Mouse (Mus musculus) midbrain, embryonic 13.5 days (tissue): ENCODE data around the gene Lmo1. TPM values are rescaled to one million over a fixed set of nuclear protein-coding genes. Genes with fewer than 3 reads are reported as not detected.
A peak's percentile ranks its signal among the peaks of the same experiment; 100 is the strongest.
"Not testable (repeated sequence)": the region's sequence is repeated elsewhere in the genome, so short reads cannot be mapped to it uniquely, and the experiment has no call there.

Source experiments
- ATAC-seq: fragments of 200-750 bp; cut with Nextera tagmentation; 2 replicates; pipeline ENCODE4 v1.8.0; 2017; ENCODE audit warnings: mild to moderate bottlenecking, moderate TSS enrichment, moderate library complexity
- H3K27ac ChIP-seq: fragments of 300-500 bp; sonication (generic); 2 replicates; pipeline ENCODE4 v1.5.1; 2015; ENCODE audit warnings: inconsistent platforms, mild to moderate bottlenecking, moderate library complexity
- H3K27me3 ChIP-seq: fragments of 300-500 bp; sonication (generic); 2 replicates; pipeline ENCODE4 v1.6.1; 2015; ENCODE audit warnings: mild to moderate bottlenecking, inconsistent platforms
- H3K36me3 ChIP-seq: fragments of 300-500 bp; sonication (generic); 2 replicates; pipeline ENCODE4 v1.6.1; 2015; ENCODE audit warnings: mild to moderate bottlenecking, inconsistent platforms
- H3K4me1 ChIP-seq: fragments of 300-500 bp; sonication (generic); replicated peaks from 2 replicates; pipeline ENCODE4 v1.6.1; 2015; ENCODE audit warnings: inconsistent platforms
- H3K4me2 ChIP-seq: fragments of 300-500 bp; sonication (generic); replicated peaks from 2 replicates; pipeline ENCODE4 v1.6.1; 2015; ENCODE audit warnings: moderate library complexity, mild to moderate bottlenecking, inconsistent platforms
- H3K4me3 ChIP-seq: fragments of 300-500 bp; sonication (generic); replicated peaks from 2 replicates; pipeline ENCODE4 v1.5.1; 2015; ENCODE audit warnings: mild to moderate bottlenecking, inconsistent platforms
- H3K9ac ChIP-seq: fragments of 300-500 bp; sonication (generic); replicated peaks from 2 replicates; pipeline ENCODE4 v1.6.1; 2015; ENCODE audit warnings: mild to moderate bottlenecking, inconsistent platforms
- H3K9me3 ChIP-seq: fragments of 300-500 bp; sonication (generic); 2 replicates; pipeline ENCODE4 v1.6.1; 2016; ENCODE audit warnings: mild to moderate bottlenecking, inconsistent platforms
- WGBS: fragments of 180-500 bp; shearing (Covaris S2); methylation state at CpG from one replicate; pipeline ENCODE4 v1.1.7; 2015; 5-methylcytosine and 5-hydroxymethylcytosine counted together
- polyA plus RNA-seq: library from polyadenylated mRNA; unstranded; fragments of >200 nt; fragmentation: Nextera tagmentation; extraction: Ambion mirVana; gene quantifications from 2 replicates; pipeline ENCODE4 v1.2.1, GENCODE M21; 2015

The Lmo1 gene
- polyA plus RNA-seq, 1 experiment from 2014 or later = 121 TPM

GRCm38 (mm10) chr7:109139405-109139804 is 35.6 kb downstream of the Lmo1 start:
- Histone ChIP-seq H3K27me3 (no peaks in the 10 kb centered on the region), H3K4me3 (no peak overlapping the region), H3K9ac (no peak overlapping the region), H3K4me1 (peaks cover 40% of the 10 kb centered on the region), H3K36me3 (peaks cover 36% of the 10 kb centered on the region), H3K27ac (no peak overlapping the region), H3K4me2 (no peak overlapping the region), H3K9me3 (no peaks in the 10 kb centered on the region)
- 14% methylated on average over 3 of the region's 3 CpGs for WGBS
- peak; percentile 70 for ATAC-seq

- peaks cover 21% of the 10 kb centered on the region for H3K4me1 ChIP-seq
- H3K27me3 ChIP-seq = no peaks in the 10 kb centered on the region
- H3K27ac ChIP-seq = no peak overlapping the region
- WGBS = 91% methylated on average over 8 of the region's 8 CpGs
- H3K4me2 ChIP-seq = no peak overlapping the region
- ATAC-seq = no peak
- H3K9ac ChIP-seq = no peak overlapping the region
- peaks cover 43% of the 10 kb centered on the region for H3K36me3 ChIP-seq
- H3K4me3 ChIP-seq = no peak overlapping the region
- no peaks in the 10 kb centered on the region for H3K9me3 ChIP-seq
Measured at GRCm38 (mm10) chr7:109137441-109137840, 37.6 kb downstream of the Lmo1 start.

- no peak for ATAC-seq
Measured at GRCm38 (mm10) chr7:109131565-109131964, 43.4 kb downstream of the Lmo1 start.

GRCm38 (mm10) chr7:109129946-109130686 is 44.9 kb downstream of the Lmo1 start:
- Histone ChIP-seq H3K36me3 (0 out of 2 replicates have a peak, but pooled peaks cover 7% of the 10 kb centered on the region), H3K4me2 (no peak overlapping the region), H3K27ac (no peak overlapping the region), H3K9me3 (no peaks in the 10 kb centered on the region), H3K27me3 (no peaks in the 10 kb centered on the region), H3K4me1 (0 out of 2 replicates have a peak, but pooled peaks cover 4% of the 10 kb centered on the region), H3K9ac (no peak overlapping the region), H3K4me3 (no peak overlapping the region)
- WGBS = 74% methylated on average over 5 of the region's 5 CpGs
- ATAC-seq = peak; percentile 48; the same call in 1 of the 2 replicates

More at GRCm38 (mm10) chr7:109131565-109131964, 43.4 kb downstream of the Lmo1 start:
- Histone ChIP-seq H3K9ac (no peak overlapping the region), H3K4me3 (no peak overlapping the region), H3K4me2 (no peak overlapping the region), H3K9me3 (no peaks in the 10 kb centered on the region), H3K36me3 (peaks cover 14% of the 10 kb centered on the region), H3K27ac (no peak overlapping the region), H3K4me1 (0 out of 2 replicates have a peak, but pooled peaks cover 4% of the 10 kb centered on the region), H3K27me3 (no peaks in the 10 kb centered on the region)
- 75% methylated on average over 2 of the region's 2 CpGs for WGBS

GRCm38 (mm10) chr7:109129442-109129841 is 45.6 kb downstream of the Lmo1 start:
- Histone ChIP-seq H3K4me1 (0 out of 2 replicates have a peak, but pooled peaks cover 4% of the 10 kb centered on the region), H3K27ac (no peak overlapping the region), H3K27me3 (no peaks in the 10 kb centered on the region), H3K4me3 (no peak overlapping the region), H3K4me2 (no peak overlapping the region), H3K9me3 (no peaks in the 10 kb centered on the region), H3K36me3 (0 out of 2 replicates have a peak, but pooled peaks cover 7% of the 10 kb centered on the region), H3K9ac (no peak overlapping the region)
- ATAC-seq = no peak

GRCm38 (mm10) chr7:109115929-109116328 is 59.1 kb downstream of the Lmo1 start:
- Histone ChIP-seq H3K4me3 (no peak overlapping the region), H3K4me1 (peaks cover 24% of the 10 kb centered on the region), H3K9ac (no peak overlapping the region), H3K27ac (peak overlapping the region; percentile 82), H3K9me3 (no peaks in the 10 kb centered on the region), H3K27me3 (no peaks in the 10 kb centered on the region), H3K36me3 (no peaks in the 10 kb centered on the region), H3K4me2 (no peak overlapping the region)
- peak; percentile 73 for ATAC-seq
- WGBS = 38% methylated on average over 4 of the region's 4 CpGs

GRCm38 (mm10) chr7:109115488-109115887 is 59.5 kb downstream of the Lmo1 start:
- not testable (repeated sequence) for H3K9me3 ChIP-seq, H3K36me3 ChIP-seq, H3K4me2 ChIP-seq, H3K4me3 ChIP-seq, H3K9ac ChIP-seq, H3K27me3 ChIP-seq
- ATAC-seq = peak; percentile 88
- WGBS = 30% methylated on average over 1 of the region's 4 CpGs
- Histone ChIP-seq H3K4me1 (peaks cover 28% of the 10 kb centered on the region), H3K27ac (peak overlapping the region; percentile 82)

GRCm38 (mm10) chr7:109114950-109115349 is 60.1 kb downstream of the Lmo1 start:
- H3K4me1 ChIP-seq = peaks cover 30% of the 10 kb centered on the region
- H3K4me2 ChIP-seq = peak overlapping the region; percentile 13; the same call in 1 of the 2 replicates
- H3K9ac ChIP-seq = no peak overlapping the region
- H3K27me3 ChIP-seq = no peaks in the 10 kb centered on the region
- H3K9me3 ChIP-seq = no peaks in the 10 kb centered on the region
- H3K4me3 ChIP-seq = no peak overlapping the region
- 17% methylated on average over 10 of the region's 10 CpGs for WGBS
- no peaks in the 10 kb centered on the region for H3K36me3 ChIP-seq
- H3K27ac ChIP-seq = peak overlapping the region; percentile 76
- peak; percentile 89 for ATAC-seq

- no peaks in the 10 kb centered on the region for H3K36me3 ChIP-seq
- H3K27me3 ChIP-seq = no peaks in the 10 kb centered on the region
- ATAC-seq = peak; percentile 38; the same call in 1 of the 2 replicates
- peaks cover 30% of the 10 kb centered on the region for H3K4me1 ChIP-seq
- no peaks in the 10 kb centered on the region for H3K9me3 ChIP-seq
- H3K4me3 ChIP-seq = no peak overlapping the region
- H3K27ac ChIP-seq = peak overlapping the region; percentile 20; the same call in 1 of the 2 replicates
- no peak overlapping the region for H3K9ac ChIP-seq
- 53% methylated on average over 5 of the region's 5 CpGs for WGBS
- H3K4me2 ChIP-seq = no peak overlapping the region
Measured at GRCm38 (mm10) chr7:109111000-109111399, 64.0 kb downstream of the Lmo1 start.

GRCm38 (mm10) chr7:109104894-109105293 is 70.1 kb downstream of the Lmo1 start:
- Histone ChIP-seq H3K27ac (no peak overlapping the region), H3K27me3 (no peaks in the 10 kb centered on the region), H3K4me2 (no peak overlapping the region), H3K4me3 (no peak overlapping the region), H3K9ac (no peak overlapping the region), H3K9me3 (no peaks in the 10 kb centered on the region), H3K36me3 (no peaks in the 10 kb centered on the region), H3K4me1 (0 out of 2 replicates have a peak, but pooled peaks cover 4% of the 10 kb centered on the region)
- ATAC-seq = no peak
- 77% methylated on average over 1 of the region's 1 CpGs for WGBS

- Histone ChIP-seq H3K4me2 (no peak overlapping the region), H3K4me3 (no peak overlapping the region), H3K4me1 (0 out of 2 replicates have a peak, but pooled peaks cover 2% of the 10 kb centered on the region), H3K27ac (no peak overlapping the region), H3K9ac (no peak overlapping the region), H3K9me3 (no peaks in the 10 kb centered on the region), H3K36me3 (no peaks in the 10 kb centered on the region), H3K27me3 (no peaks in the 10 kb centered on the region)
- no peak for ATAC-seq
- 91% methylated on average over 3 of the region's 3 CpGs for WGBS
Measured at GRCm38 (mm10) chr7:109101167-109101566, 73.8 kb downstream of the Lmo1 start.

GRCm38 (mm10) chr7:109098145-109099018 is 76.6 kb downstream of the Lmo1 start:
- ATAC-seq = peak; percentile 81
- no peak overlapping the region for H3K27ac ChIP-seq
- 24% methylated on average over 6 of the region's 6 CpGs for WGBS
- no peaks in the 10 kb centered on the region for H3K36me3 ChIP-seq
- no peak overlapping the region for H3K4me2 ChIP-seq
- H3K9me3 ChIP-seq = no peaks in the 10 kb centered on the region
- no peaks in the 10 kb centered on the region for H3K27me3 ChIP-seq
- no peak overlapping the region for H3K4me3 ChIP-seq
- 0 out of 2 replicates have a peak, but pooled peaks cover 2% of the 10 kb centered on the region for H3K4me1 ChIP-seq
- no peak overlapping the region for H3K9ac ChIP-seq
